8 mouse cellular contexts compared by ENCODE assay signal in genomic region chr1:23397623-23398022, GRCm38 (mm10). TPM values are rescaled to one million over a fixed set of nuclear protein-coding genes. Genes with fewer than 3 reads are reported as not detected.
DNase-seq lines count a peak whose midpoint lies in the region; ATAC-seq and TF ChIP-seq lines count a peak whose summit lies in the region.
"Had no signal": no experiment of that assay in that cellular context is flagged by ENCODE, and none has a peak within 500 bp of the region (broad histone marks: within the 10 kb centered on the region; RNA-seq: fewer than 3 reads in every experiment).

Ogfrl1 (minus strand) TSS chr1:23397772.

- H3K27me3 ChIP-seq in forebrain, postnatal 0 days (ENCODE audit: insufficient read depth, low read length) = no peaks in the 10 kb centered on the region
- no peaks in the 10 kb centered on the region for H3K27me3 ChIP-seq in midbrain, postnatal 0 days (ENCODE audit: insufficient read depth, low read length)

- no peaks in the 10 kb centered on the region for H3K9me3 ChIP-seq in forebrain, postnatal 0 days (ENCODE audit: low read length)
- H3K9me3 ChIP-seq in midbrain, postnatal 0 days (ENCODE audit: low read length) = no peaks in the 10 kb centered on the region

- intact Hi-C loops in left cerebral cortex, adult 2 months (cut with DNase I) = no loop called here

- no peaks in the 10 kb centered on the region for H3K36me3 ChIP-seq in forebrain, postnatal 0 days (ENCODE audit: insufficient read depth)
- H3K36me3 ChIP-seq in midbrain, postnatal 0 days (ENCODE audit: insufficient read depth, low read length) = no peaks in the 10 kb centered on the region

- no peak within 1 kb of the TSS for H3K9ac ChIP-seq in forebrain, postnatal 0 days
- H3K9ac ChIP-seq in midbrain, postnatal 0 days (replicated peaks; ENCODE audit: low read length, poor library complexity, severe bottlenecking) = no peak within 1 kb of the TSS

- H3K4me2 ChIP-seq in forebrain, postnatal 0 days (ENCODE audit: low read depth) = no peak within 1 kb of the TSS
- no peak within 1 kb of the TSS for H3K4me2 ChIP-seq in midbrain, postnatal 0 days (ENCODE audit: low read depth, low read length, poor library complexity, severe bottlenecking)

- 80% methylated on average over 4 of the region's 4 CpGs for WGBS in forebrain, postnatal 0 days
- WGBS in midbrain, postnatal 0 days = 91% methylated on average over 4 of the region's 4 CpGs

- no peak for ATAC-seq in forebrain, postnatal 0 days
- no peak for ATAC-seq in midbrain, postnatal 0 days (ENCODE audit: low FRiP score)

- TF ChIP-seq CTCF in left cerebral cortex, adult 2 months (IDR thresholded peaks at IDR 0.05) = no peak
- no peak for TF ChIP-seq CTCF in forebrain, postnatal 0 days (IDR thresholded peaks at IDR 0.05; ENCODE audit: low read depth)
- no peak for TF ChIP-seq CTCF in midbrain, postnatal 0 days (IDR thresholded peaks at IDR 0.05)

- H3K4me1 ChIP-seq in forebrain, postnatal 0 days (ENCODE audit: insufficient read depth) = no peaks in the 10 kb centered on the region
- no peaks in the 10 kb centered on the region for H3K4me1 ChIP-seq in midbrain, postnatal 0 days (ENCODE audit: insufficient read depth, low read length)

- DNase-seq in left cerebral cortex, adult 2 months (ENCODE audit: extremely low spot score in 1 of 2, low spot score in 2 of 2) = no peak
- no peak for DNase-seq in left cerebral cortex, adult 9 months (ENCODE audit: low spot score in 2 of 2)
- DNase-seq in forebrain, postnatal 0 days = no peak
- no peak for DNase-seq in layer of hippocampus, postnatal 14 days (ENCODE audit: low spot score in 2 of 2)
- DNase-seq in midbrain, postnatal 0 days (ENCODE audit: low spot score) = no peak
- DNase-seq in cerebellum, postnatal 25 days = no peak
- no peak for DNase-seq in thymus, postnatal 10 days (ENCODE audit: low spot score in 2 of 2)
- DNase-seq: right cerebral cortex, postnatal 25 days had no signal

- no peak within 1 kb of the TSS for H3K27ac ChIP-seq in left cerebral cortex, adult 2 months
- no peak within 1 kb of the TSS for H3K27ac ChIP-seq in forebrain, postnatal 0 days (ENCODE audit: low read depth, low read length)
- H3K27ac ChIP-seq in midbrain, postnatal 0 days (ENCODE audit: low read depth, low read length) = no peak within 1 kb of the TSS

- H3K4me3 ChIP-seq in left cerebral cortex, adult 2 months = no peak within 1 kb of the TSS
- no peak within 1 kb of the TSS for H3K4me3 ChIP-seq in forebrain, postnatal 0 days (ENCODE audit: low read depth, low read length)
- no peak within 1 kb of the TSS for H3K4me3 ChIP-seq in midbrain, postnatal 0 days (ENCODE audit: low read depth, low read length)

RNA-seq across cellular contexts. Expression of gene Ogfrl1, which starts in this region (rescaled TPM):
- total RNA-seq in left cerebral cortex, adult 2 months (2021) = 10 to 100 TPM; 75.4 to 76.6 TPM
- 26.6 and 27.5 TPM in 2 replicates for total RNA-seq in forebrain, postnatal 0 days (2014; rRNA removed)
- polyA plus RNA-seq in forebrain, postnatal 0 days (2015; fragmentation: Nextera tagmentation; extraction: Ambion mirVana) = 18.2 and 19.6 TPM in 2 replicates
- total RNA-seq in layer of hippocampus, postnatal 14 days (2021) = 100 to 1,000 TPM; 125 TPM
- total RNA-seq in midbrain, postnatal 0 days (2014; rRNA removed) = 20.0 and 21.6 TPM in 2 replicates
- polyA plus RNA-seq in midbrain, postnatal 0 days (2015; fragmentation: Nextera tagmentation; extraction: Ambion mirVana) = 11.6 and 17.8 TPM in 2 replicates
